Mouse (Mus musculus) hindbrain, embryonic 11.5 days (tissue): ENCODE results near the gene Arhgap10. TPM values are rescaled to one million over a fixed set of nuclear protein-coding genes. Genes with fewer than 3 reads are reported as not detected.

ENCODE experiments used
- ATAC-seq: fragments of 200-750 bp; cut with Nextera tagmentation; 2 replicates; pipeline ENCODE4 v1.8.0; 2017; ENCODE audit warnings: mild to moderate bottlenecking, moderate TSS enrichment, moderate library complexity; ENCODE audit not compliant: low FRiP score
- DNase-seq: peaks from one replicate; pipeline ENCODE4 v3.0.0-alpha.2; 2015; ENCODE audit warnings: low spot score
- H3K27ac ChIP-seq: fragments of 300-500 bp; sonication (generic); 2 replicates; pipeline ENCODE4 v1.5.1; 2014; ENCODE audit warnings: mild to moderate bottlenecking, low read depth, low read length
- H3K27me3 ChIP-seq: fragments of 300-500 bp; sonication (generic); 2 replicates; pipeline ENCODE4 v1.6.1; 2014; ENCODE audit warnings: mild to moderate bottlenecking, low read length, moderate library complexity, mixed read lengths; ENCODE audit not compliant: control insufficient read depth, insufficient read depth
- H3K36me3 ChIP-seq: fragments of 300-500 bp; sonication (generic); 2 replicates; pipeline ENCODE4 v1.6.1; 2014; ENCODE audit warnings: mild to moderate bottlenecking, low read length, moderate library complexity, mixed read lengths; ENCODE audit not compliant: control insufficient read depth, insufficient read depth
- H3K4me1 ChIP-seq: fragments of 300-500 bp; sonication (generic); replicated peaks from 2 replicates; pipeline ENCODE4 v1.6.1; 2014; ENCODE audit warnings: low read length, mixed read lengths; ENCODE audit not compliant: control insufficient read depth, insufficient read depth
- H3K4me2 ChIP-seq: fragments of 300-500 bp; sonication (generic); replicated peaks from 2 replicates; pipeline ENCODE4 v1.6.1; 2014; ENCODE audit warnings: mild to moderate bottlenecking, low read depth, low read length
- H3K4me3 ChIP-seq: fragments of 300-500 bp; sonication (generic); 2 replicates; pipeline ENCODE4 v1.5.1; 2014; ENCODE audit warnings: low read depth, low read length
- H3K9ac ChIP-seq: fragments of 300-500 bp; sonication (generic); 2 replicates; pipeline ENCODE4 v1.6.1; 2014; ENCODE audit warnings: low read depth, low read length
- H3K9me3 ChIP-seq: fragments of 300-500 bp; sonication (generic); 2 replicates; pipeline ENCODE4 v1.6.1; 2016; ENCODE audit warnings: low read length; ENCODE audit not compliant: control insufficient read depth
- WGBS: fragments of 180-500 bp; shearing (Covaris S2); extraction: QIAGEN DNeasy Blood & Tissue Kit; methylation state at CpG from one replicate; pipeline ENCODE4 v1.1.7; 2014; 5-methylcytosine and 5-hydroxymethylcytosine counted together
- polyA plus RNA-seq: library from polyadenylated mRNA; unstranded; fragments of >200 nt; fragmentation: Nextera tagmentation; extraction: Ambion mirVana; gene quantifications from 2 replicates; pipeline ENCODE4 v1.2.1, GENCODE M21; 2014

Arhgap10 gene
- polyA plus RNA-seq, 1 experiment from 2014 or later: 15.4 TPM

DNA sequence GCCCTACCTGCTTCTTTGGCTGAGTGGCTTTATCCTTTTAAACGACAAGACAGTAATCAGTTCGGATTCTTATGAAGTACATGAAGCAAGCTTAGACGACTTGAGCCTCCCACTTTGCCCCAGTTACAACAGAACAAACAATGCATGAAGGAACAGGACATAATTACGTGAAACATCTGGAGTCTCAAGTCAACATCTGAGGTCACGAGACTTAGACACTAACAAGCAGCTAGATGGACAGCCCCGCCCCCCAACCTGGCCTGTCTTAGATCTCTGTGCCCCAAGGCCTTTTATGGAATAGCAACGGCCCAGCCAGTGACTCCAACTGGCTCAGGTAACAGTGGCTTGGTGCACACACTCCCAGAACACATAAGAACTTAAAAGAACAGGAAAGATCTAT, 44.0 kb downstream of the Arhgap10 start:
- ATAC-seq (no peak), DNase-seq (no peak)
- WGBS: 69% methylated on average over 7 of the region's 7 CpGs
- H3K4me1 ChIP-seq: no peaks in the 10 kb centered on the region
- no peak overlapping the region for H3K4me2 ChIP-seq
- H3K27me3 ChIP-seq: no peaks in the 10 kb centered on the region
- H3K4me3 ChIP-seq: no peak overlapping the region
- no peak overlapping the region for H3K9ac ChIP-seq
- H3K36me3 ChIP-seq: no peaks in the 10 kb centered on the region
- no peak overlapping the region for H3K27ac ChIP-seq
- H3K9me3 ChIP-seq: no peaks in the 10 kb centered on the region

DNA sequence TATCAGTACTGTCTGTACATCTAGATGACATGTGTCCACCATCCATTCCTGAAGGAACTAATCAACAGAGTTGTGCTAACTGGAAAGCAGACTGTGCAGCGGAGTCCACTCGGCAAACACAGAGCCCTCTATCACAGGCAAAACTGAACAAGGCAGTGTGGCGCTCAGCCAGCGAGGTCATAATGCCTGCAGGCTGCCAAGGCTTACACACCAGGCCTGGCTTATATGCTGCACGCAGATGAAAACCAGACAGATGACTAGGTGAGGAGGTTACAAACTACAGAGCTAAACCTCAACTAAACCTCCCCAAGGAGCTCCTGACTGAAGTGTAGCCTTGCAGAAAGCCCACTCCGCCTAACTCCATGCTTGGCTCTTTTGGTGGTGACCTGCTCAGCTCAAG, 44.4 kb downstream of the Arhgap10 start:
- Histone ChIP-seq H3K9me3 (no peaks in the 10 kb centered on the region), H3K4me2 (no peak overlapping the region), H3K27ac (no peak overlapping the region), H3K4me3 (no peak overlapping the region), H3K27me3 (no peaks in the 10 kb centered on the region), H3K9ac (no peak overlapping the region), H3K4me1 (no peaks in the 10 kb centered on the region), H3K36me3 (no peaks in the 10 kb centered on the region)
- ATAC-seq (no peak), DNase-seq (no peak)
- WGBS: 82% methylated on average over 6 of the region's 6 CpGs

DNA sequence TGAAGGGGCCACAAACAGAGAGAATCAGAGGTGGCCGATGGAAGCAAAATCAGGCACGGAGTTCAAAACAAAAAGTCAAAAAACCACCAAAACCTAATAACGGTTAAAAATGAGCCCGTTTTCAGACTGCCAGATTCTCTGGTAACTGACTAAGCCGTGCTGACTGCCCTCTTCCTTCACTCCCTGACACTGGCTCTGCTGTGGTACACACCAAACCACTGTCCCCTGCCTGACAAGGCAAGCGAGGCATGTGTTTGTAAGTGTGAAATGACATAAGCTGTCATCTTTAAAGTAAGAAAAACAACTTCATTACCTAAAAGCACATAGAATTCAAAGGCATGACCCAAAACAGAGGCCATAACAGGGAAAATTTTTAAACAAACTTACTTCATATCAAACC, 56.4 kb downstream of the Arhgap10 start:
- H3K9ac ChIP-seq: no peak overlapping the region
- 89% methylated on average over 6 of the region's 6 CpGs for WGBS
- no peaks in the 10 kb centered on the region for H3K27me3 ChIP-seq
- DNase-seq (no peak), ATAC-seq (no peak)
- no peaks in the 10 kb centered on the region for H3K36me3 ChIP-seq
- no peak overlapping the region for H3K4me3 ChIP-seq
- H3K27ac ChIP-seq: no peak overlapping the region
- no peak overlapping the region for H3K4me2 ChIP-seq
- no peaks in the 10 kb centered on the region for H3K9me3 ChIP-seq
- H3K4me1 ChIP-seq: no peaks in the 10 kb centered on the region

DNA sequence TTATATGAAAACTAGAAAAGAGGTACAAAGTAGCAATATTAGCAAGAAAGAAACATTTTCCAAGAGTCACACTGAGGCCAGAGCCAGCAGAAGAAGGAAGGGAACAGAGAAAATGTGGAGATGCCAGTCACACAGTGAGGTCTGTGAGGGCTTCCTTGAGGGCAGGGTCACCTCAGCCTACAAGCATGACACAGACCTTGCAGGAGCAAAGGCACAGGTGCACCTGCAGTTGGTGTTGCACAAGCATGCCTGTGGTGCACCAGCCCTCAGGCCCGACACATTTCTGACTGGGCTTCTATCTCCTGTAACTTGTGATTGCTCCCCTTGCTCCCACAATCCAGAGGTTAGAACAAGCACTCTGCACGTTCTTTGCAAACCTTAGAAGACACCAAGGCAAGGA, 57.4 kb downstream of the Arhgap10 start:
- DNase-seq: no peak
- H3K9me3 ChIP-seq: no peaks in the 10 kb centered on the region
- 94% methylated on average over 2 of the region's 2 CpGs for WGBS
- no peak for ATAC-seq
- H3K4me1 ChIP-seq: no peaks in the 10 kb centered on the region
- H3K36me3 ChIP-seq: no peaks in the 10 kb centered on the region
- H3K27me3 ChIP-seq: no peaks in the 10 kb centered on the region
- H3K4me3 ChIP-seq: no peak overlapping the region
- no peak overlapping the region for H3K4me2 ChIP-seq
- no peak overlapping the region for H3K27ac ChIP-seq
- no peak overlapping the region for H3K9ac ChIP-seq

DNA sequence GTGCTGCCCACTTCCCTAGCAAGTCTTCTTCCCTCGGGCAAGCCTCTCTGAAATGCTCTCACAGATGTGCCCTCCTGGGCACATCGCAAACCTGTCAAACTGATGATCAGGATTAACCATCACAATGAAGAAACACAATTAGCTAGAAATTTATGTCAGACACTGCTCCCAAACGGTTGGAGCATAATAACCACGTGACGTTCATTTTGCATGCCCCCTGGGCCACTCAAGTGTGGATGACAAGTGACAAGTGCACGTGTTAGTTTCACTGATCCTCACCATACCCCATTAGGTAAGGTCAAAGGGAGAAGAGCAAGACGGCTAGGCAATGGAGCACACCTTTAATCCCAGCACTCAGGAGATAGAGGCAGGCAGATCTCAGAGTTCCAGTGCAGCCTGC, 58.1 kb downstream of the Arhgap10 start:
- 60% methylated on average over 7 of the region's 7 CpGs for WGBS
- no peaks in the 10 kb centered on the region for H3K27me3 ChIP-seq
- H3K4me3 ChIP-seq: no peak overlapping the region
- DNase-seq (no peak), ATAC-seq (no peak)
- H3K9me3 ChIP-seq: no peaks in the 10 kb centered on the region
- no peaks in the 10 kb centered on the region for H3K36me3 ChIP-seq
- no peaks in the 10 kb centered on the region for H3K4me1 ChIP-seq
- H3K9ac ChIP-seq: no peak overlapping the region
- no peak overlapping the region for H3K27ac ChIP-seq
- no peak overlapping the region for H3K4me2 ChIP-seq

DNA sequence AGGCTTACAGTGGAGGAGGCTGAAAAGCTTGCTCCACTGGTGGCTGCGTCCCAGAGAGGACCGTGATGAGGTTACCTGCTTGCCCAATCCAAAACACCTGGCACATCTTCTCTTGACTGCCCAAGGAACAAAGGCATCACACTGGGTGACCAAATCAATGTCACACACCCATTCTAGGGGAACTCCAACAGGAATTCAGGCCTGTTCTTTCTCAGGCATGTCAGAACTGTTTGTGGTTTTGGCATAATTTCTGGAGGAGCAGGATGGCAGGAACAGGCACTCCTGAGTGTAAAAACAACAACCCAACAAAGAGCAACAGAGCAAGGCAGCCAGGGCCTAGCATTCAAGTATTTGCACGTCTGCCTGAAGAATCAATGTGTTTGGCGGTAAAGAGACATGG, 59.2 kb downstream of the Arhgap10 start:
- H3K4me2 ChIP-seq: no peak overlapping the region
- 93% methylated on average over 4 of the region's 4 CpGs for WGBS
- no peaks in the 10 kb centered on the region for H3K9me3 ChIP-seq
- H3K36me3 ChIP-seq: no peaks in the 10 kb centered on the region
- ATAC-seq: no peak
- no peak for DNase-seq
- no peaks in the 10 kb centered on the region for H3K4me1 ChIP-seq
- no peak overlapping the region for H3K27ac ChIP-seq
- H3K9ac ChIP-seq: no peak overlapping the region
- H3K4me3 ChIP-seq: no peak overlapping the region
- H3K27me3 ChIP-seq: no peaks in the 10 kb centered on the region

DNA sequence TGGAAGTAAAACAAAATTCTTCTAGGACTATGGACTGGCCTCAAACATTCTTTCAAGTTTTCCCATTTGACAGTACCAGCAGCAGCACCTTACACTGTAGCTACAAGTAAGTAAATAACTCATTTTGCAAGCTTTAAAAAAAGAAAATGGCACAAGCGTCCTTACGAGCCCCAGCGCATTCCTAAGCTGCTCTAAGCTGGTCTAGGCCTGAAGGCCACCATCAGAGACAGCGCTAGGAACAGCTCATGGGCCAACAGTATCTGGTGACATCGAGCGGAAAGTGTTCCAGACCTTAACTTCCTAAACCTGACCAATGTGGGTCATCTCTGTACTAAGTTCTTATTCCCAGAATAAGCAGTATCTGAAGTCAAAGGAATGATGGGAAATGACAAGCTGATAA, 61.5 kb downstream of the Arhgap10 start:
- Histone ChIP-seq H3K4me3 (no peak overlapping the region), H3K36me3 (no peaks in the 10 kb centered on the region), H3K4me2 (no peak overlapping the region), H3K27me3 (no peaks in the 10 kb centered on the region), H3K4me1 (no peaks in the 10 kb centered on the region), H3K9me3 (no peaks in the 10 kb centered on the region), H3K27ac (no peak overlapping the region), H3K9ac (no peak overlapping the region)
- DNase-seq (no peak), ATAC-seq (no peak)
- 91% methylated on average over 6 of the region's 6 CpGs for WGBS

DNA sequence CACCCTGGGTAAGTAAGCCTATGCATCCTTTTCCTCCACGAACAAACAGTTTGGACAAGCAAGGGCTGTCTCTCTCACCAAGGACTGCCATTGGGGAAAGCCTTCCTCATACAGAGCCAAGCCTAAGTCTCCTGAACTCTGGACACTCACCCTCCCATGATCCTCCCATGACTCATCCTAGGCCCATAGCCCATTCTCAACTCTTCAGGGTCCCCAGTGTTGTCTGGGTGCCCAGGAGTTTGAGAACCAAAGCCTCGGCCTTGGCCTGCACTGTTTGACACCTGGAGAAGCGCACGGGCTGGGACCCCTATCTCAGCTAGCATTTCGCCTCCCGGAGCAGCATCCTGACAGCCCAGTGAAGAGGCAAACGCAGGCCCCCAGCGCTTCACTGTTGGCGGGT, 63.9 kb downstream of the Arhgap10 start:
- Histone ChIP-seq H3K36me3 (no peaks in the 10 kb centered on the region), H3K4me3 (no peak overlapping the region), H3K4me1 (no peaks in the 10 kb centered on the region), H3K4me2 (no peak overlapping the region), H3K27me3 (no peaks in the 10 kb centered on the region), H3K9ac (no peak overlapping the region), H3K9me3 (no peaks in the 10 kb centered on the region), H3K27ac (no peak overlapping the region)
- DNase-seq (no peak), ATAC-seq (no peak)
- 74% methylated on average over 9 of the region's 9 CpGs for WGBS

DNA sequence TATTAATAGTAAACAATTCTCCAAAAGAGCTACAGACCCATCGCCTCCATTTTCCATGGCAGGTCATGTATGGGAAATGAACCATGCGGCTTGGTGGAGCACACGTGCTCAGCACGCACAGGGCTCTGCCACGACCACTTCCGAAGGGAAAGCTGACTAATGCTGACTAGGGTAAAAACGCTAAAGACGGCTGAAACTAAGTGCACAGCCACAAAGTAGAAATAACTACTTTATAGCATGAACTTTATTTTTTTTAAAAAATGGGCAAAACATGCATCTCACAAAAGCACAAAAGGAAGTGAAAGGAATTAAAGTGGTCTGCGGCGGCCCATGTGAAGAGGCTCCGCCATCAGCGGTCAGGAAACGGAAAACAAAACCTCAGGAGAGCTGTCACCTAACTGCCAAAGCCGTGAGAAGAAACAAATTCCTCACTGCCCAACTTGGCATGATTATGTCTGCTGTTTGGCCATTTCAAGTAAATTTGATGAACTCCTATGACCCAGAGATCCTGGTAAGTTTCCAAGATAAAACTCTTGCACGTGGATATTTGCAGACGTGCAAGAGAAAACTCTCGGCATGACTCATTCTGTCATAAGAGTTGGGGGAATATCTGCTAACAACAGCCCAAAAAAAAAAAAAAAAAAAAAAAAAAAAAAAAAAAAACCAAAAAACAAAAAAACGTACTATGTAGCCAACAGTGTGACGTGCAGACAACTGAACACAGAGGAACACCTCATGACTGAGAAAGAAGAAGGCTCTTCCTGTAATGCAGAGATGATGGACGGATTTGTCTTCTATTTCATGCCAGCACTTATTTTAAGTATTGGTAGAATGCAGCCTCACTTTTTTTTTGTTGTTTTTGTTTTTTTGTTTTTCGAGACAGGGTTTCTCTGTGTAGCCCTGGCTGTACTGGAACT, 66.0 kb downstream of the Arhgap10 start:
- Histone ChIP-seq H3K4me3 (no peak overlapping the region), H3K27me3 (no peaks in the 10 kb centered on the region), H3K9me3 (no peaks in the 10 kb centered on the region), H3K9ac (no peak overlapping the region), H3K4me1 (no peaks in the 10 kb centered on the region), H3K36me3 (no peaks in the 10 kb centered on the region), H3K4me2 (no peak overlapping the region), H3K27ac (no peak overlapping the region)
- WGBS: 93% methylated on average over 21 of the region's 21 CpGs
- ATAC-seq: no peak
- DNase-seq: no peak
